Mouse (Mus musculus): ENCODE data around the gene Nacc1. TPM values are rescaled to one million over a fixed set of nuclear protein-coding genes. Genes with fewer than 3 reads are reported as not detected.

Nacc1 gene
- polyA plus RNA-seq, 1 experiment from 2014 or later = 6.3 TPM

DNA sequence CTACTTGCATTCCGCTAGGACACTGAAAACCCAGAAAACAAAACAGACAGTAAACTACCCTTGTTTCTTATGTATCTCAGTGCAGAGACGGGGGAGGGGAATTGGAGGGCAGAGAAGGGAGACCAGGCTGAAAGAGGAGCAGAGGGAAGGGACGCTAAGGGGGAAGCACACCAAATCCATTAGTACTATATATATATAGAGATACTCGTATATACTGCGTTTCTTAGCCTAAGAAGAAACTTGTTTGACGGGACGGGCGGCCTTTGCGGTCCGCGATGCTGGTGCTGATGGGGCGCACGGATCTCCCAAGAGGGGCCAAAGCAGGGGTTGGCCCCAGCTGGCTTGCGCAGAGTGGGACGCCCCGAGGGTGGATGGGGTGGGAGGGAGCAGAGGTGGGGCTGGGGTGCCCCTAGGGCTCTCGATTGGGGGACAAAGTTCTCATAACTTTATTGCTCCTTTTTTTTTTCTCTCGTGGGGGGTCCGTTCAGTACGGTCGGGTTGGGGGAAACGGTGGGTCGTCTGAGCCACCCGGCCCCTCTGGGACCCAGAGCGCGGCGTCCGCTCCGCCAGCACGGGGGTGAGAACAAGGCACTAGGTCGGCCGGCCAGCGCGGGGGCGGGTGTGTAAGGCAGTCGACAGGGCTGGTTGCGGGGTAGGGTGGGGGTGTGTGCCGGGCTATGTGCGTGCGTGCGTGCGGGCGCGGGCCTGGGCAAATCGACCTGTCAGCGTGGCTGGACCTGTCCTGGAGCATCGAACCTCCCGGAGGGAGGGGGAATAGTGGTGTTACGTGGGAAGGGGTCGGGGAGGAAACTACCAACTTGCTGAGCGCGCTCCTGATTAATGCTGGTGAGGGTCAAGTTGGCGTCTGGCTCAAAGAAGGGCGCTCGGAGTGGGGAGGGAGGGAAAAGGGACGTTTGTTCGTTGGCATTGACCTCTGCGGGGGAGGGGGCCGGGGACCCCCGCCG is 17.5 kb upstream of the Nacc1 start:
- H3K27me3 ChIP-seq (ENCODE audit: control insufficient read depth, insufficient read depth, low read depth, low read length) = peaks cover 29% of the 10 kb centered on the region
- no peaks in the 10 kb centered on the region for H3K9me3 ChIP-seq (replicated peaks; ENCODE audit: control insufficient read depth, low read length)
- peak overlapping the region; percentile 71 for H3K4me3 ChIP-seq (ENCODE audit: low read depth, low read length)
- peak overlapping the region; percentile 93 for H3K4me2 ChIP-seq (ENCODE audit: low read depth, low read length)
- peaks cover 17% of the 10 kb centered on the region for H3K36me3 ChIP-seq (ENCODE audit: control insufficient read depth, insufficient read depth)
- H3K9ac ChIP-seq (ENCODE audit: low read depth, low read length) = peak overlapping the region; percentile 83
- WGBS (ENCODE audit: insufficient replicate concordance) = under 1% methylated on average over 61 of the region's 61 CpGs
- ATAC-seq (ENCODE audit: low read depth) = no peak
- peak overlapping the region; percentile 98 for H3K27ac ChIP-seq (ENCODE audit: low read length)
- H3K4me1 ChIP-seq (ENCODE audit: control insufficient read depth, low read depth, low read length) = peaks cover 68% of the 10 kb centered on the region

DNA sequence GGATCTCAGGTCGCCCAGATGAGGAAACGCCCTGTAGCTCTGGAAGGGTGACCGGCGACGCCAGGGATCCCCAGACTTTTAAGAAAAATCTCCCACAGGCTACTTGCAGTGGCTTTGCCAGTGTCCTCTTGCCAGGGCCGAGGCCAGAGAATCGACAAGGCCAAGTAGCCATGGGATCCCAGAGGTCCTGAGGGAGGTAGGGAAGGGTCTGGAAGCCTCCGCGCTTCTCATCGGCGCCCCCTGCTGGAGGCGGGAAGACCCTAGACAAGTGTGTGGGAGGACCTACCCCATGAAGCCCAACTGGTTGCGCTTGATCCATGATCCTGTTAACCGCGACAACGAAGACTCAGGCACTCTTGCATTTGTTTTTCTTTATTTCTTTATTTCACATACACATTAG is 16.7 kb upstream of the Nacc1 start:
- WGBS (ENCODE audit: insufficient replicate concordance) = 1% methylated on average over 16 of the region's 16 CpGs
- peak overlapping the region; percentile 93 for H3K4me2 ChIP-seq (ENCODE audit: low read depth, low read length)
- H3K9me3 ChIP-seq (replicated peaks; ENCODE audit: control insufficient read depth, low read length) = no peaks in the 10 kb centered on the region
- H3K9ac ChIP-seq (ENCODE audit: low read depth, low read length) = peak overlapping the region; percentile 83
- peak overlapping the region; percentile 98 for H3K27ac ChIP-seq (ENCODE audit: low read length)
- peaks cover 18% of the 10 kb centered on the region for H3K36me3 ChIP-seq (ENCODE audit: control insufficient read depth, insufficient read depth)
- peaks cover 75% of the 10 kb centered on the region for H3K4me1 ChIP-seq (ENCODE audit: control insufficient read depth, low read depth, low read length)
- peak; percentile 12; the same call in 1 of the 2 replicates for ATAC-seq (ENCODE audit: low read depth)
- peaks cover 29% of the 10 kb centered on the region for H3K27me3 ChIP-seq (ENCODE audit: control insufficient read depth, insufficient read depth, low read depth, low read length)
- peak overlapping the region; percentile 71 for H3K4me3 ChIP-seq (ENCODE audit: low read depth, low read length)

- peak overlapping the region; percentile 83 for H3K9ac ChIP-seq (ENCODE audit: low read depth, low read length)
- H3K4me2 ChIP-seq (ENCODE audit: low read depth, low read length) = peak overlapping the region; percentile 93
- H3K27ac ChIP-seq (ENCODE audit: low read length) = peak overlapping the region; percentile 98
- peak overlapping the region; percentile 71 for H3K4me3 ChIP-seq (ENCODE audit: low read depth, low read length)
- no peaks in the 10 kb centered on the region for H3K9me3 ChIP-seq (replicated peaks; ENCODE audit: control insufficient read depth, low read length)
- H3K36me3 ChIP-seq (ENCODE audit: control insufficient read depth, insufficient read depth) = peaks cover 20% of the 10 kb centered on the region
- ATAC-seq (ENCODE audit: low read depth) = no peak
- WGBS (ENCODE audit: insufficient replicate concordance) = 3% methylated on average over 38 of the region's 38 CpGs
- peaks cover 26% of the 10 kb centered on the region for H3K27me3 ChIP-seq (ENCODE audit: control insufficient read depth, insufficient read depth, low read depth, low read length)
- peaks cover 75% of the 10 kb centered on the region for H3K4me1 ChIP-seq (ENCODE audit: control insufficient read depth, low read depth, low read length)
Measured at GRCm38 (mm10) chr8:84703466-84704249, 16.0 kb upstream of the Nacc1 start.

DNA sequence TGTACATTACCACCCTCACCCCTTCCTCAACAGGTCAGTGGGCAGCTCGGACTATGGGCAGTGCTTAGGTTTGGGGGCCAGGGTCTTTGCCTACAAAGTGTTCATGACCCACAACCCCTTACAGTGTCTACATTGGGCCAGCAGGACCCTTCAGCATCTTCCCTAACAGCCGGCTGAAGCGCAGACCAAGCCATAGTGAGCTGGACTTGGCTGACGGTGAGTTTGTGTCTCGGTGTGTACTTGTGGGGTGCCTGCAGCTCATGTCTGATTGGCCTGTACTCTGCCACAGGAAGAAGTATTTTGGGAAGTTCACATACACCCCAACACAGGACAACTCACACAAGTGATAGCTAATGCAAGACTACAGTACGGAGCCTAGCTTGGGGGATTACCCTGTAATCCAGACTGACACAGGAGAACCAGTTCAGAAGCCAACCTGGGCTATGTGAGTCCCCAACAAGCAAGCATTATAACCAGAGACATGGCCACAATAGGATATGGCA is 15.4 kb upstream of the Nacc1 start:
- peak overlapping the region; percentile 98 for H3K27ac ChIP-seq (ENCODE audit: low read length)
- WGBS (ENCODE audit: insufficient replicate concordance) = 17% methylated on average over 6 of the region's 6 CpGs
- H3K27me3 ChIP-seq (ENCODE audit: control insufficient read depth, insufficient read depth, low read depth, low read length) = peaks cover 22% of the 10 kb centered on the region
- peak overlapping the region; percentile 83 for H3K9ac ChIP-seq (ENCODE audit: low read depth, low read length)
- H3K9me3 ChIP-seq (replicated peaks; ENCODE audit: control insufficient read depth, low read length) = no peaks in the 10 kb centered on the region
- peaks cover 24% of the 10 kb centered on the region for H3K36me3 ChIP-seq (ENCODE audit: control insufficient read depth, insufficient read depth)
- H3K4me3 ChIP-seq (ENCODE audit: low read depth, low read length) = peak overlapping the region; percentile 71
- no peak for ATAC-seq (ENCODE audit: low read depth)
- H3K4me2 ChIP-seq (ENCODE audit: low read depth, low read length) = peak overlapping the region; percentile 93
- H3K4me1 ChIP-seq (ENCODE audit: control insufficient read depth, low read depth, low read length) = peaks cover 72% of the 10 kb centered on the region

GRCm38 (mm10) chr8:84702561-84702960 is 14.9 kb upstream of the Nacc1 start:
- Histone ChIP-seq H3K27ac (ENCODE audit: low read length) (peak overlapping the region; percentile 98), H3K9ac (ENCODE audit: low read depth, low read length) (peak overlapping the region; percentile 83), H3K4me2 (ENCODE audit: low read depth, low read length) (peak overlapping the region; percentile 93), H3K4me3 (ENCODE audit: low read depth, low read length) (peak overlapping the region; percentile 71), H3K4me1 (ENCODE audit: control insufficient read depth, low read depth, low read length) (peaks cover 70% of the 10 kb centered on the region), H3K36me3 (ENCODE audit: control insufficient read depth, insufficient read depth) (peaks cover 28% of the 10 kb centered on the region), H3K9me3 (replicated peaks; ENCODE audit: control insufficient read depth, low read length) (no peaks in the 10 kb centered on the region), H3K27me3 (ENCODE audit: control insufficient read depth, insufficient read depth, low read depth, low read length) (peaks cover 17% of the 10 kb centered on the region)
- WGBS (ENCODE audit: insufficient replicate concordance) = 16% methylated on average over 9 of the region's 9 CpGs
- ATAC-seq (ENCODE audit: low read depth) = no peak

- H3K9me3 ChIP-seq (replicated peaks; ENCODE audit: control insufficient read depth, low read length) = no peaks in the 10 kb centered on the region
- H3K9ac ChIP-seq (ENCODE audit: low read depth, low read length) = peak within 1 kb of the TSS; percentile 83
- peaks cover 36% of the 10 kb centered on the region for H3K36me3 ChIP-seq (ENCODE audit: control insufficient read depth, insufficient read depth)
- H3K4me2 ChIP-seq (ENCODE audit: low read depth, low read length) = peak within 1 kb of the TSS; percentile 93
- WGBS (ENCODE audit: insufficient replicate concordance) = 2% methylated on average over 34 of the region's 34 CpGs
- peak; percentile 90 for ATAC-seq (ENCODE audit: low read depth)
- peaks cover 56% of the 10 kb centered on the region for H3K4me1 ChIP-seq (ENCODE audit: control insufficient read depth, low read depth, low read length)
- peaks cover 4% of the 10 kb centered on the region; the same call in 1 of the 2 replicates for H3K27me3 ChIP-seq (ENCODE audit: control insufficient read depth, insufficient read depth, low read depth, low read length)
- H3K27ac ChIP-seq (ENCODE audit: low read length) = peak within 1 kb of the TSS; percentile 98
- H3K4me3 ChIP-seq (ENCODE audit: low read depth, low read length) = peak within 1 kb of the TSS; percentile 71
Measured at GRCm38 (mm10) chr8:84700941-84701911, 13.6 kb upstream of the Nacc1 start, which contains the start of gene Lyl1. Gene Lyl1 (plus strand): TSS chr8:84701457.

DNA sequence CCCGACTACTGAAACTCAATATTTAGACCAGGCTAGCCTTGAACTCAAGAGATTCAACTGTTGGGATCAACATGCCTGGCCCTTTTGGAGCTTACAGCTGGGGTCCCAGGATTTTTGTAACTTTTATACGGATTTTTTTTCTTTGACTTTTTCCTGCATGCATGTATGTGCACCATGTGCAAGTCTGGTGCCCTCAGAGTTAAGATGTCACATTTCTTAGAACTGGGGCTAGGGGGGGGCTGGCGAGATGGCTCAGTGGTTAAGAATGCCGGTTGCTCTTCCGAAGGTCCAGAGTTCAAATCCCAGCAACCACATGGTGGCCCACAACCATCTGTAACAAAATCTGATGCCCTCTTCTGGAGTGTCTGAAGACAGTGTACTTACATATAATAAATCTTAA is 12.9 kb upstream of the Nacc1 start:
- no peak for ATAC-seq (ENCODE audit: low read depth)
- Histone ChIP-seq H3K4me1 (ENCODE audit: control insufficient read depth, low read depth, low read length) (peaks cover 51% of the 10 kb centered on the region), H3K4me2 (ENCODE audit: low read depth, low read length) (peak overlapping the region; percentile 82; the same call in 1 of the 2 replicates), H3K9me3 (replicated peaks; ENCODE audit: control insufficient read depth, low read length) (no peaks in the 10 kb centered on the region), H3K36me3 (ENCODE audit: control insufficient read depth, insufficient read depth) (peaks cover 36% of the 10 kb centered on the region), H3K4me3 (ENCODE audit: low read depth, low read length) (no peak overlapping the region), H3K27ac (ENCODE audit: low read length) (peak overlapping the region; percentile 98), H3K9ac (ENCODE audit: low read depth, low read length) (peak overlapping the region; percentile 32; the same call in 1 of the 2 replicates), H3K27me3 (ENCODE audit: control insufficient read depth, insufficient read depth, low read depth, low read length) (peaks cover 2% of the 10 kb centered on the region; the same call in 1 of the 2 replicates)
- 29% methylated on average over 5 of the region's 5 CpGs for WGBS (ENCODE audit: insufficient replicate concordance)

GRCm38 (mm10) chr8:84699861-84700322 is 12.2 kb upstream of the Nacc1 start:
- H3K27me3 ChIP-seq (ENCODE audit: control insufficient read depth, insufficient read depth, low read depth, low read length) = no peaks in the 10 kb centered on the region
- no peaks in the 10 kb centered on the region for H3K9me3 ChIP-seq (replicated peaks; ENCODE audit: control insufficient read depth, low read length)
- no peak overlapping the region for H3K4me3 ChIP-seq (ENCODE audit: low read depth, low read length)
- 18% methylated on average over 7 of the region's 7 CpGs for WGBS (ENCODE audit: insufficient replicate concordance)
- no peak for ATAC-seq (ENCODE audit: low read depth)
- peaks cover 45% of the 10 kb centered on the region for H3K4me1 ChIP-seq (ENCODE audit: control insufficient read depth, low read depth, low read length)
- H3K36me3 ChIP-seq (ENCODE audit: control insufficient read depth, insufficient read depth) = peaks cover 36% of the 10 kb centered on the region
- H3K27ac ChIP-seq (ENCODE audit: low read length) = peak overlapping the region; percentile 98
- peak overlapping the region; percentile 32 for H3K9ac ChIP-seq (ENCODE audit: low read depth, low read length)
- peak overlapping the region; percentile 14 for H3K4me2 ChIP-seq (ENCODE audit: low read depth, low read length)

Data from liver, embryonic 16.5 days (tissue).